Mouse (Mus musculus): Measurements from ENCODE around the gene Zbtb8a.

DNA sequence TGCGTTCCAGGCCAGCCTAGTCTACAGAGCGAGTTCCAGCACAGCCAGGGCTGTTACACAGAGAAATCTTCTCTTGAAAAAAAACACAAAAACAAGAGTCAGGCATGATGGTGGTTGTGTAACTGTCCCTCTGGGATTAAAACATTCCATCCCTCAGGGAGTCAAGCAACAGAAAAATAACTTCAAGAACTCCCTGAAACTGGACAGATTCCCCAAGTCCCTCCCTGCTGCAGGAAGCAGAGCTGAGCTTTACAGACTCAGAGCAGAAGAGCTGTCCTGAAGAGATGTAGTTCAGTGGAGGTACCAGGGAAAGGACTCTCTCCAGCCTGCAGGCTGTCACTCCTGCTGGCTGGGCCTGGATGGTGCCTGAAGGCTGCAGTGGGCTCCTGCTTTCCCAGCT, 4.6 kb upstream of the Zbtb8a start:
- TF ChIP-seq TAL1 (IDR thresholded peaks at IDR 0.05; ENCODE audit: low read length) (no peak), GATA1 (IDR thresholded peaks at IDR 0.05; ENCODE audit: low read length) (no peak)

All from erythroblast, embryonic 14.5 days (primary cell).